Mouse (Mus musculus): Measurements from ENCODE around the gene Cyba. TPM values are rescaled to one million over a fixed set of nuclear protein-coding genes. Genes with fewer than 3 reads are reported as not detected.
A peak's percentile ranks its signal among the peaks of the same experiment; 100 is the strongest.

Gene Cyba
- total RNA-seq, 2 experiments from 2014 or later: 126 to 188 TPM

GRCm38 (mm10) chr8:122454409-122454808 is 21.7 kb upstream of the Cyba start:
- ATAC-seq (replicated peaks; ENCODE audit: poor library complexity, severe bottlenecking): peak; percentile 54

GRCm38 (mm10) chr8:122452154-122452553 is 19.4 kb upstream of the Cyba start:
- ATAC-seq (replicated peaks; ENCODE audit: poor library complexity, severe bottlenecking): no peak

- no peak for ATAC-seq (replicated peaks; ENCODE audit: poor library complexity, severe bottlenecking)
These were observed 18.5 kb upstream of the Cyba start for GRCm38 (mm10) chr8:122451161-122451703.

GRCm38 (mm10) chr8:122445203-122445602 is 12.5 kb upstream of the Cyba start:
- ATAC-seq (replicated peaks; ENCODE audit: poor library complexity, severe bottlenecking): no peak

- peak; percentile 27; the same call in 1 of the 2 replicates for ATAC-seq (replicated peaks; ENCODE audit: poor library complexity, severe bottlenecking)
These were observed 11.5 kb upstream of the Cyba start for GRCm38 (mm10) chr8:122444058-122444748.

GRCm38 (mm10) chr8:122443262-122444006 is 10.7 kb upstream of the Cyba start, which contains the start of gene Mvd:
Mvd (minus strand) TSS chr8:122443422.
- peak; percentile 91 for ATAC-seq (replicated peaks; ENCODE audit: poor library complexity, severe bottlenecking)

- no peak for ATAC-seq (replicated peaks; ENCODE audit: poor library complexity, severe bottlenecking)
These were observed 10.1 kb upstream of the Cyba start for GRCm38 (mm10) chr8:122442781-122443180.

GRCm38 (mm10) chr8:122442356-122442755 is 9.6 kb upstream of the Cyba start:
- no peak for ATAC-seq (replicated peaks; ENCODE audit: poor library complexity, severe bottlenecking)

GRCm38 (mm10) chr8:122441326-122441725 is 8.6 kb upstream of the Cyba start:
- no peak for ATAC-seq (replicated peaks; ENCODE audit: poor library complexity, severe bottlenecking)

GRCm38 (mm10) chr8:122439336-122439735 is 6.6 kb upstream of the Cyba start:
- no peak for ATAC-seq (replicated peaks; ENCODE audit: poor library complexity, severe bottlenecking)

GRCm38 (mm10) chr8:122437708-122438331 is 5.1 kb upstream of the Cyba start:
- peak; percentile 70 for ATAC-seq (replicated peaks; ENCODE audit: poor library complexity, severe bottlenecking)

GRCm38 (mm10) chr8:122436586-122437125 is 3.9 kb upstream of the Cyba start:
- ATAC-seq (replicated peaks; ENCODE audit: poor library complexity, severe bottlenecking): 0 out of 2 replicates have a peak, but pooled peaks have one; percentile 6

- ATAC-seq (replicated peaks; ENCODE audit: poor library complexity, severe bottlenecking): no peak
These were observed 3.4 kb upstream of the Cyba start for GRCm38 (mm10) chr8:122436146-122436545.

- no peak for ATAC-seq (replicated peaks; ENCODE audit: poor library complexity, severe bottlenecking)
These were observed 2.6 kb upstream of the Cyba start for GRCm38 (mm10) chr8:122435375-122435774.

- ATAC-seq (replicated peaks; ENCODE audit: poor library complexity, severe bottlenecking): peak; percentile 20
These were observed 657 bp upstream of the Cyba start for GRCm38 (mm10) chr8:122433269-122433905.

- no peak; the same call in 1 of the 2 replicates for ATAC-seq (replicated peaks; ENCODE audit: poor library complexity, severe bottlenecking)
These were observed 862 bp downstream of the Cyba start for GRCm38 (mm10) chr8:122431694-122432442.

- no peak for ATAC-seq (replicated peaks; ENCODE audit: poor library complexity, severe bottlenecking)
These were observed 2.1 kb downstream of the Cyba start for GRCm38 (mm10) chr8:122430646-122431045.

GRCm38 (mm10) chr8:122430058-122430636 is 2.6 kb downstream of the Cyba start:
- peak; percentile 72 for ATAC-seq (replicated peaks; ENCODE audit: poor library complexity, severe bottlenecking)

GRCm38 (mm10) chr8:122428163-122428562 is 4.6 kb downstream of the Cyba start:
- ATAC-seq (replicated peaks; ENCODE audit: poor library complexity, severe bottlenecking): no peak

Measured in granulocyte monocyte progenitor cell, adult 5-6 weeks (primary cell).